Comparison of ENCODE assay signal across 8 mouse cellular contexts in the genomic region with DNA sequence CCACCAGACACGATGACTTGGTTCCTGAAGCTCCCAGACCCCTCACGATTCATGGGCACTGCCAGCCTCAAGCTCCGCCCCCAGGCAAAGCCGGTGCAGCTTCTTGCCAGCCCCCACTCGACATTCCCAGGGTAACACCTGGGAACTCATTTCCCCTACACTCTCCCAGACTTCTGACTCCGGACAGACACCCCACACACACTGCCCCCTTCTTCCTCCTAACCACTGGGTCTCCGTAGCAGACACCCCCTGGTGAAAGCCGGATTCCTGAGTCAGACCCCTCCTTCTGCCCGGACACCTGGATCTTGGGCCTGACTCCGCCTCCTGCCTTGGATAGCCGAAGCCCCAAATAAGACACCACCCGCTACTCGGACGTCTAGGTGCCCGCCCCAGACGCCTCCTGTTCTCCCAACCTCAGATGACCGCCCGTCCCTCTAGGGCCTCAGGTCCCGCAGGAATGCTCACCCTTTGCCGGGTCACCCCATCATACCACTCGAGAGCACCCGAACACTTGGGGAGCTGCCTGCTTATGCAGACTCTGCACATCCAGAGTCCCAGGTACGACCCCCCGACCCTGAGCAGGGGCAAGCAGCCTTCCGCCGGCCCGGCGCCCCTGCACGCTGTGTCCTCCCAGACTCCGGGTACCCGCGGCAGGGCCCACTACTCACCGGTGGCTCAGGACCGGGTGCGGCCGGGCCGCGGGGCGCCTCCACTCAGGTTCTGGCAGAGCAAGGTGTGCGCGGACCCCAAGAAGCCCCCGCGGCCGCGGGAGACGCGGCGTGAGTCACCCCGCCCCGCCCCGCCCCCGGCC. TPM values are rescaled to one million over a fixed set of nuclear protein-coding genes. Genes with fewer than 3 reads are reported as not detected.
DNase-seq lines count a peak whose midpoint lies in the region; ATAC-seq and TF ChIP-seq lines count a peak whose summit lies in the region.

A gene (plus strand): TSS at position 381 of the 811 bp plus-strand sequence.
A gene (minus strand): TSS at position 786 of the 811 bp plus-strand sequence.

- H3K36me3 ChIP-seq in kidney, adult 2 months (ENCODE audit: control insufficient read depth, insufficient read depth, low read length): no peaks in the 10 kb centered on the region
- H3K36me3 ChIP-seq in ES-E14 (ENCODE audit: control insufficient read depth, insufficient read depth, low read length, poor library complexity, severe bottlenecking): no peaks in the 10 kb centered on the region
- H3K36me3 ChIP-seq in embryonic facial prominence, embryonic 14.5 days (ENCODE audit: control insufficient read depth, insufficient read depth, low read length): no peaks in the 10 kb centered on the region
- H3K36me3 ChIP-seq in limb, embryonic 12.5 days: no peaks in the 10 kb centered on the region
- H3K36me3 ChIP-seq in stomach, embryonic 16.5 days (ENCODE audit: control insufficient read depth, insufficient read depth, low read length): no peaks in the 10 kb centered on the region

- peak within 1 kb of the TSS; percentile 48 for H3K4me3 ChIP-seq in kidney, adult 2 months (ENCODE audit: insufficient read depth, low read depth, low read length)
- H3K4me3 ChIP-seq in ES-E14 (ENCODE audit: insufficient read depth in 1 of 2, low read depth in 1 of 2, low read length in 2 of 2, poor library complexity in 1 of 2, severe bottlenecking in 1 of 2): peak within 1 kb of the TSS; percentile 77 to 87
- peak within 1 kb of the TSS; percentile 62 for H3K4me3 ChIP-seq in embryonic facial prominence, embryonic 14.5 days (ENCODE audit: low read depth, low read length)
- H3K4me3 ChIP-seq in limb, embryonic 12.5 days (replicated peaks): peak within 1 kb of the TSS; percentile 76
- H3K4me3 ChIP-seq in stomach, embryonic 16.5 days (replicated peaks; ENCODE audit: low read length): peak within 1 kb of the TSS; percentile 64

- peak; percentile 31 for ATAC-seq in embryonic facial prominence, embryonic 14.5 days (ENCODE audit: low read depth)
- ATAC-seq in limb, embryonic 12.5 days (ENCODE audit: insufficient number of reproducible peaks, insufficient read depth, low FRiP score, low TSS enrichment, low read depth): peak; percentile 27
- peak; percentile 44 for ATAC-seq in stomach, embryonic 16.5 days (ENCODE audit: insufficient read depth, low FRiP score)

- DNase-seq in kidney, adult 2 months: no peak
- DNase-seq in kidney, adult 11 months: no peak
- DNase-seq in ES-E14 (ENCODE audit: low read depth, low spot score): no peak
- no peak for DNase-seq in embryonic facial prominence, embryonic 14.5 days (ENCODE audit: low spot score)
- no peak for DNase-seq in layer of hippocampus, adult 9-11 months
- no peak for DNase-seq in right cerebral cortex, postnatal 14 days

- peak within 1 kb of the TSS; percentile 49 for H3K9ac ChIP-seq in ES-E14 (ENCODE audit: insufficient read depth, low read depth, low read length, poor library complexity, severe bottlenecking)
- peak within 1 kb of the TSS; percentile 67 for H3K9ac ChIP-seq in embryonic facial prominence, embryonic 14.5 days (ENCODE audit: low read depth, low read length)
- H3K9ac ChIP-seq in limb, embryonic 12.5 days (replicated peaks): peak within 1 kb of the TSS; percentile 65
- H3K9ac ChIP-seq in stomach, embryonic 16.5 days (ENCODE audit: low read length): peak within 1 kb of the TSS; percentile 66

- TF ChIP-seq POLR2A in kidney, adult 2 months (IDR thresholded peaks at IDR 0.05; ENCODE audit: low read depth, low read length): no peak

- no peak within 1 kb of the TSS for H3K27ac ChIP-seq in kidney, adult 2 months (ENCODE audit: insufficient read depth, low read depth, low read length)
- no peak within 1 kb of the TSS for H3K27ac ChIP-seq in ES-E14 (ENCODE audit: insufficient read depth, low read depth, low read length, poor library complexity, severe bottlenecking)
- H3K27ac ChIP-seq in embryonic facial prominence, embryonic 14.5 days (replicated peaks; ENCODE audit: low read depth, low read length): no peak within 1 kb of the TSS
- no peak within 1 kb of the TSS for H3K27ac ChIP-seq in limb, embryonic 12.5 days
- H3K27ac ChIP-seq in stomach, embryonic 16.5 days (ENCODE audit: low read length): no peak within 1 kb of the TSS

- no peaks in the 10 kb centered on the region for H3K27me3 ChIP-seq in kidney, adult 2 months (replicated peaks; ENCODE audit: control insufficient read depth, insufficient read depth, low read length)
- peaks cover 20% of the 10 kb centered on the region for H3K27me3 ChIP-seq in embryonic facial prominence, embryonic 14.5 days (replicated peaks; ENCODE audit: control insufficient read depth, insufficient read depth, low read length)
- peaks cover 53% of the 10 kb centered on the region for H3K27me3 ChIP-seq in limb, embryonic 12.5 days
- peaks cover 10% of the 10 kb centered on the region for H3K27me3 ChIP-seq in stomach, embryonic 16.5 days (ENCODE audit: control insufficient read depth, insufficient read depth, low read length)

- in situ Hi-C loops in ES-E14 (cut with MboI; ENCODE audit: low sequenced_read_pairs in 2 of 2, unreplicated experiment in 2 of 2): no loop called here

- H3K4me2 ChIP-seq in embryonic facial prominence, embryonic 14.5 days (ENCODE audit: low read depth, low read length): peak within 1 kb of the TSS; percentile 100
- peak within 1 kb of the TSS; percentile 99 for H3K4me2 ChIP-seq in limb, embryonic 12.5 days
- peak within 1 kb of the TSS; percentile 88 for H3K4me2 ChIP-seq in stomach, embryonic 16.5 days (ENCODE audit: low read depth, low read length)

- 6% methylated on average over 52 of the region's 52 CpGs for WGBS in kidney, adult 2 months
- WGBS in embryonic facial prominence, embryonic 14.5 days: 3% methylated on average over 27 of the region's 52 CpGs
- whole genome bisulfite sequencing in limb, embryonic 12.5 days: 1% methylated on average over 52 of the region's 52 CpGs
- 3% methylated on average over 51 of the region's 52 CpGs for WGBS in stomach, embryonic 16.5 days

- no peak for TF ChIP-seq CTCF in kidney, adult 2 months (conservative IDR thresholded peaks at IDR 0.05; ENCODE audit: insufficient read depth, insufficient read length, low read depth, low read length)

- peaks cover 5% of the 10 kb centered on the region; the same call in 1 of the 2 replicates for H3K4me1 ChIP-seq in kidney, adult 2 months (ENCODE audit: control insufficient read depth, insufficient read depth, low read length)
- peaks cover 0 to 12% of the 10 kb centered on the region in 2 experiments; a peak in 1 of 4 replicates for H3K4me1 ChIP-seq in ES-E14 (ENCODE audit: control insufficient read depth in 2 of 2, insufficient read depth in 2 of 2, low read length in 2 of 2, poor library complexity in 1 of 2)
- H3K4me1 ChIP-seq in embryonic facial prominence, embryonic 14.5 days (ENCODE audit: control insufficient read depth, insufficient read depth, low read length): peaks cover 13% of the 10 kb centered on the region
- peaks cover 19% of the 10 kb centered on the region for H3K4me1 ChIP-seq in limb, embryonic 12.5 days (replicated peaks)
- peaks cover 18% of the 10 kb centered on the region for H3K4me1 ChIP-seq in stomach, embryonic 16.5 days (ENCODE audit: control insufficient read depth, insufficient read depth, low read length)

- no peaks in the 10 kb centered on the region for H3K9me3 ChIP-seq in ES-E14 (ENCODE audit: control insufficient read depth, insufficient read depth, low read depth, low read length)
- H3K9me3 ChIP-seq in embryonic facial prominence, embryonic 14.5 days (ENCODE audit: control insufficient read depth, low read length): no peaks in the 10 kb centered on the region
- H3K9me3 ChIP-seq in limb, embryonic 12.5 days: no peaks in the 10 kb centered on the region
- H3K9me3 ChIP-seq in stomach, embryonic 16.5 days (replicated peaks; ENCODE audit: control insufficient read depth, low read length): no peaks in the 10 kb centered on the region

TF ChIP-seq in ES-E14, 5 proteins besides CTCF, POLR2A, EP300 and RAD21:
- TF ChIP-seq ZNF384 (IDR thresholded peaks at IDR 0.05; ENCODE audit: low read depth, low read length) (no peak), ZC3H11A (IDR thresholded peaks at IDR 0.05; ENCODE audit: borderline replicate concordance, low read depth, low read length) (no peak), HCFC1 (IDR thresholded peaks at IDR 0.05; ENCODE audit: borderline replicate concordance, insufficient read depth, low read length) (no peak), MAFK (IDR thresholded peaks at IDR 0.05; ENCODE audit: insufficient read depth, low read depth, low read length) (no peak), CHD2 (IDR thresholded peaks at IDR 0.05; ENCODE audit: low read depth, low read length) (no peak)

RNA-seq across cellular contexts. Expression of the first gene that starts in this region (rescaled TPM):
- polyA plus RNA-seq in kidney, adult 2 months (2012; rRNA removed): 15.3 and 17.7 TPM in 2 replicates
- total RNA-seq in ES-E14 (2012; rRNA removed): 2.2 and 5.7 TPM in 2 replicates
- 2.5 and 3.8 TPM in 2 replicates for polyA plus RNA-seq in embryonic facial prominence, embryonic 14.5 days (2014; fragmentation: Nextera tagmentation; extraction: Ambion mirVana)
- polyA plus RNA-seq in limb, embryonic 12.5 days (2016; fragmentation: Nextera tagmentation; extraction: Ambion mirVana): 3.2 and 4.6 TPM in 2 replicates
- 9.2 and 9.5 TPM in 2 replicates for polyA plus RNA-seq in stomach, embryonic 16.5 days (2015; fragmentation: Nextera tagmentation; extraction: Ambion mirVana)

RNA-seq across cellular contexts. Expression of the second gene that starts in this region (rescaled TPM):
- 0.39 and 0.53 TPM in 2 replicates for polyA plus RNA-seq in kidney, adult 2 months (2012; rRNA removed)
- 0.85 and 1.5 TPM in 2 replicates for total RNA-seq in ES-E14 (2012; rRNA removed)
- polyA plus RNA-seq in embryonic facial prominence, embryonic 14.5 days (2014; fragmentation: Nextera tagmentation; extraction: Ambion mirVana): 0.18 and 0.19 TPM in 2 replicates
- 0.24 and 0.58 TPM in 2 replicates for polyA plus RNA-seq in limb, embryonic 12.5 days (2016; fragmentation: Nextera tagmentation; extraction: Ambion mirVana)
- polyA plus RNA-seq in stomach, embryonic 16.5 days (2015; fragmentation: Nextera tagmentation; extraction: Ambion mirVana): 0.12 TPM in 1 of 2 replicates, not detected in the other
